Mouse (Mus musculus): ENCODE data around the gene Dll4. TPM values are rescaled to one million over a fixed set of nuclear protein-coding genes. Genes with fewer than 3 reads are reported as not detected.

Dll4 gene
- 12.9 and 13.5 TPM in 2 replicates for polyA plus RNA-seq (2015; fragmentation: Nextera tagmentation; extraction: Ambion mirVana)

- peaks cover 96% of the 10 kb centered on the region for H3K27me3 ChIP-seq (ENCODE audit: insufficient read depth, low read length)
- peak within 1 kb of the TSS; percentile 57 for H3K9ac ChIP-seq (replicated peaks; ENCODE audit: low read length)
- H3K36me3 ChIP-seq (ENCODE audit: insufficient read depth, low read length) = no peaks in the 10 kb centered on the region
- H3K4me2 ChIP-seq (replicated peaks; ENCODE audit: low read depth, low read length) = peak within 1 kb of the TSS; percentile 67
- H3K9me3 ChIP-seq (ENCODE audit: low read length) = no peaks in the 10 kb centered on the region
- ATAC-seq (ENCODE audit: low FRiP score, low TSS enrichment) = peak; percentile 64; the same call in 1 of the 2 replicates
- under 1% methylated on average over 33 of the region's 33 CpGs for WGBS
- peaks cover 61% of the 10 kb centered on the region for H3K4me1 ChIP-seq (ENCODE audit: insufficient read depth, low read length)
- H3K27ac ChIP-seq (ENCODE audit: low read length) = peak within 1 kb of the TSS; percentile 39; the same call in 1 of the 2 replicates
- H3K4me3 ChIP-seq (ENCODE audit: low read length) = peak within 1 kb of the TSS; percentile 49
Measured at GRCm38 (mm10) chr2:119325568-119326143, at the start of gene Dll4. Gene Dll4, plus strand, starts transcription at chr2:119325784.

GRCm38 (mm10) chr2:119276926-119277325, 48.7 kb upstream of the Dll4 start:
- Histone ChIP-seq H3K36me3 (ENCODE audit: insufficient read depth, low read length) (no peaks in the 10 kb centered on the region), H3K27me3 (ENCODE audit: insufficient read depth, low read length) (no peaks in the 10 kb centered on the region), H3K4me3 (ENCODE audit: low read length) (no peak overlapping the region), H3K4me2 (replicated peaks; ENCODE audit: low read depth, low read length) (no peak overlapping the region), H3K9ac (replicated peaks; ENCODE audit: low read length) (no peak overlapping the region), H3K9me3 (ENCODE audit: low read length) (no peaks in the 10 kb centered on the region), H3K27ac (ENCODE audit: low read length) (no peak overlapping the region), H3K4me1 (ENCODE audit: insufficient read depth, low read length) (no peaks in the 10 kb centered on the region)
- no peak for ATAC-seq (ENCODE audit: low FRiP score, low TSS enrichment)
- WGBS = 80% methylated on average over 7 of the region's 7 CpGs

GRCm38 (mm10) chr2:119277810-119278209, 47.8 kb upstream of the Dll4 start:
- no peak overlapping the region for H3K4me2 ChIP-seq (replicated peaks; ENCODE audit: low read depth, low read length)
- no peak for ATAC-seq (ENCODE audit: low FRiP score, low TSS enrichment)
- WGBS = 89% methylated on average over 23 of the region's 23 CpGs
- no peak overlapping the region for H3K27ac ChIP-seq (ENCODE audit: low read length)
- H3K27me3 ChIP-seq (ENCODE audit: insufficient read depth, low read length) = no peaks in the 10 kb centered on the region
- H3K4me1 ChIP-seq (ENCODE audit: insufficient read depth, low read length) = no peaks in the 10 kb centered on the region
- no peaks in the 10 kb centered on the region for H3K36me3 ChIP-seq (ENCODE audit: insufficient read depth, low read length)
- H3K4me3 ChIP-seq (ENCODE audit: low read length) = no peak overlapping the region
- no peaks in the 10 kb centered on the region for H3K9me3 ChIP-seq (ENCODE audit: low read length)
- H3K9ac ChIP-seq (replicated peaks; ENCODE audit: low read length) = no peak overlapping the region

GRCm38 (mm10) chr2:119281899-119282565, 43.6 kb upstream of the Dll4 start:
- no peaks in the 10 kb centered on the region for H3K4me1 ChIP-seq (ENCODE audit: insufficient read depth, low read length)
- no peak overlapping the region for H3K27ac ChIP-seq (ENCODE audit: low read length)
- no peak overlapping the region for H3K4me3 ChIP-seq (ENCODE audit: low read length)
- no peaks in the 10 kb centered on the region for H3K27me3 ChIP-seq (ENCODE audit: insufficient read depth, low read length)
- H3K36me3 ChIP-seq (ENCODE audit: insufficient read depth, low read length) = no peaks in the 10 kb centered on the region
- H3K9me3 ChIP-seq (ENCODE audit: low read length) = no peaks in the 10 kb centered on the region
- H3K9ac ChIP-seq (replicated peaks; ENCODE audit: low read length) = no peak overlapping the region
- H3K4me2 ChIP-seq (replicated peaks; ENCODE audit: low read depth, low read length) = no peak overlapping the region
- 69% methylated on average over 7 of the region's 7 CpGs for WGBS
- ATAC-seq (ENCODE audit: low FRiP score, low TSS enrichment) = peak; percentile 73

- WGBS = 88% methylated on average over 5 of the region's 5 CpGs
- no peak overlapping the region for H3K27ac ChIP-seq (ENCODE audit: low read length)
- no peaks in the 10 kb centered on the region for H3K9me3 ChIP-seq (ENCODE audit: low read length)
Measured at GRCm38 (mm10) chr2:119287372-119287771, 38.2 kb upstream of the Dll4 start.

GRCm38 (mm10) chr2:119288270-119288882, 37.2 kb upstream of the Dll4 start, which contains the start of gene Vps18:
Gene Vps18, plus strand, starts transcription at chr2:119288740.
- Histone ChIP-seq H3K27me3 (ENCODE audit: insufficient read depth, low read length) (no peaks in the 10 kb centered on the region), H3K4me1 (ENCODE audit: insufficient read depth, low read length) (peaks cover 11% of the 10 kb centered on the region), H3K4me3 (ENCODE audit: low read length) (peak within 1 kb of the TSS; percentile 89), H3K9ac (replicated peaks; ENCODE audit: low read length) (peak within 1 kb of the TSS; percentile 89), H3K4me2 (replicated peaks; ENCODE audit: low read depth, low read length) (peak within 1 kb of the TSS; percentile 97), H3K36me3 (ENCODE audit: insufficient read depth, low read length) (peaks cover 25% of the 10 kb centered on the region), H3K27ac (ENCODE audit: low read length) (0 out of 2 replicates have a peak within 1 kb of the TSS, but pooled peaks have one; percentile 46), H3K9me3 (ENCODE audit: low read length) (no peaks in the 10 kb centered on the region)
- ATAC-seq (ENCODE audit: low FRiP score, low TSS enrichment) = peak; percentile 94
- under 1% methylated on average over 31 of the region's 31 CpGs for WGBS

More at GRCm38 (mm10) chr2:119287372-119287771, 38.2 kb upstream of the Dll4 start:
- Histone ChIP-seq H3K27me3 (ENCODE audit: insufficient read depth, low read length) (no peaks in the 10 kb centered on the region), H3K4me1 (ENCODE audit: insufficient read depth, low read length) (peaks cover 11% of the 10 kb centered on the region), H3K36me3 (ENCODE audit: insufficient read depth, low read length) (peaks cover 15% of the 10 kb centered on the region), H3K4me3 (ENCODE audit: low read length) (no peak overlapping the region), H3K9ac (replicated peaks; ENCODE audit: low read length) (no peak overlapping the region), H3K4me2 (replicated peaks; ENCODE audit: low read depth, low read length) (no peak overlapping the region)
- no peak for ATAC-seq (ENCODE audit: low FRiP score, low TSS enrichment)

- 1% methylated on average over 11 of the region's 11 CpGs for WGBS
- Histone ChIP-seq H3K4me3 (ENCODE audit: low read length) (peak overlapping the region; percentile 89), H3K9me3 (ENCODE audit: low read length) (no peaks in the 10 kb centered on the region), H3K27me3 (ENCODE audit: insufficient read depth, low read length) (no peaks in the 10 kb centered on the region), H3K4me2 (replicated peaks; ENCODE audit: low read depth, low read length) (peak overlapping the region; percentile 97), H3K4me1 (ENCODE audit: insufficient read depth, low read length) (peaks cover 11% of the 10 kb centered on the region), H3K27ac (ENCODE audit: low read length) (0 out of 2 replicates have a peak overlapping the region, but pooled peaks have one; percentile 46), H3K36me3 (ENCODE audit: insufficient read depth, low read length) (peaks cover 31% of the 10 kb centered on the region), H3K9ac (replicated peaks; ENCODE audit: low read length) (peak overlapping the region; percentile 89)
- ATAC-seq (ENCODE audit: low FRiP score, low TSS enrichment) = no peak; the same call in 1 of the 2 replicates
Measured at GRCm38 (mm10) chr2:119289014-119289416, 36.6 kb upstream of the Dll4 start.

GRCm38 (mm10) chr2:119292281-119292680, 33.3 kb upstream of the Dll4 start:
- Histone ChIP-seq H3K4me1 (ENCODE audit: insufficient read depth, low read length) (peaks cover 11% of the 10 kb centered on the region), H3K36me3 (ENCODE audit: insufficient read depth, low read length) (peaks cover 53% of the 10 kb centered on the region), H3K9ac (replicated peaks; ENCODE audit: low read length) (no peak overlapping the region), H3K4me3 (ENCODE audit: low read length) (no peak overlapping the region), H3K27ac (ENCODE audit: low read length) (no peak overlapping the region), H3K27me3 (ENCODE audit: insufficient read depth, low read length) (no peaks in the 10 kb centered on the region), H3K9me3 (ENCODE audit: low read length) (no peaks in the 10 kb centered on the region), H3K4me2 (replicated peaks; ENCODE audit: low read depth, low read length) (no peak overlapping the region)
- WGBS = 92% methylated on average over 5 of the region's 5 CpGs
- no peak for ATAC-seq (ENCODE audit: low FRiP score, low TSS enrichment)

GRCm38 (mm10) chr2:119292852-119293251, 32.7 kb upstream of the Dll4 start:
- Histone ChIP-seq H3K4me2 (replicated peaks; ENCODE audit: low read depth, low read length) (no peak overlapping the region), H3K4me3 (ENCODE audit: low read length) (no peak overlapping the region), H3K36me3 (ENCODE audit: insufficient read depth, low read length) (peaks cover 59% of the 10 kb centered on the region), H3K9me3 (ENCODE audit: low read length) (no peaks in the 10 kb centered on the region), H3K9ac (replicated peaks; ENCODE audit: low read length) (no peak overlapping the region), H3K4me1 (ENCODE audit: insufficient read depth, low read length) (peaks cover 11% of the 10 kb centered on the region), H3K27ac (ENCODE audit: low read length) (no peak overlapping the region), H3K27me3 (ENCODE audit: insufficient read depth, low read length) (no peaks in the 10 kb centered on the region)
- 94% methylated on average over 16 of the region's 17 CpGs for WGBS
- ATAC-seq (ENCODE audit: low FRiP score, low TSS enrichment) = no peak
